Mouse (Mus musculus): ENCODE data around the gene Cyfip1. TPM values are rescaled to one million over a fixed set of nuclear protein-coding genes. Genes with fewer than 3 reads are reported as not detected.

Gene Cyfip1
- polyA plus RNA-seq, 1 experiment from 2014 or later, result 80.7 TPM

DNA sequence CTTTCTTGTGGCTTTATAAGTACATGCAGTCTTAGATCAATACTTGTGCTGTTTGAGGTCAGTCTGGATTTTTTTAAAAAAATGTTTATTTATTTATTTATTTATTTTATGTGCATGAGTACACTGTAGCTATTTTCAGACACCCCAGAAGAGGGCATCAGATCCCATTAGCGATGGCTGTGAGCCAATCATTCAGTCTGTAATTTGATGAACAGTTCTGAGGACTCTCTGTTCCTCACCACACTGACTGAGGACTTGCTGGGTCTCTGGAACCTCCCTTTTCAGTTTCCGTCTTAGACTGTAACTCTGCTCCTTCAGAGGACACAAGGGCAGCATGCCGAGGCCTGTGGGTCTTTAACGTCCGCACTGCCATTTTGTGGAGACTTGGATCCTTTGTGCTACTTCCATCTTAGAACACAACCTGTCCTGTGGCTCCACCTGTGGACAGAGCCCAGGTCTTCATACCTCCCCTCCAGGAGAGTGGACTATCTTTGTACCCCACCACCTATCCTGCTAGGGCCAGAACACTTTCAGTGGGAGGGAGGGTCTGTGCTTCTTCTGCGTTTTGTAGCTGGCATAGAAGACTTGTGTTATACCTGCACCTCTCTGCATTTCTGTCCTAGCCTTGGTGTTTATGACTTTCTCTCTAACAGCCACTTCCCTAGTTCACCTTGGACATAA, 28.9 kb downstream of the Cyfip1 start:
- Histone ChIP-seq H3K4me2 (replicated peaks; ENCODE audit: low read depth, low read length) (no peak overlapping the region), H3K9ac (ENCODE audit: low read depth, low read length) (no peak overlapping the region), H3K27me3 (ENCODE audit: control insufficient read depth, insufficient read depth, low read length) (no peaks in the 10 kb centered on the region), H3K4me3 (ENCODE audit: low read depth, low read length) (no peak overlapping the region), H3K27ac (ENCODE audit: low read depth, low read length) (no peak overlapping the region), H3K36me3 (ENCODE audit: control insufficient read depth, insufficient read depth, low read length) (no peaks in the 10 kb centered on the region), H3K4me1 (replicated peaks; ENCODE audit: control insufficient read depth, insufficient read depth, low read length) (no peaks in the 10 kb centered on the region), H3K9me3 (ENCODE audit: control insufficient read depth, low read length) (no peaks in the 10 kb centered on the region)
- DNase-seq (ENCODE audit: low spot score), result no peak
- peak; percentile 19; the same call in 1 of the 2 replicates for ATAC-seq (ENCODE audit: low FRiP score)
- 91% methylated on average over 6 of the region's 6 CpGs for WGBS

DNA sequence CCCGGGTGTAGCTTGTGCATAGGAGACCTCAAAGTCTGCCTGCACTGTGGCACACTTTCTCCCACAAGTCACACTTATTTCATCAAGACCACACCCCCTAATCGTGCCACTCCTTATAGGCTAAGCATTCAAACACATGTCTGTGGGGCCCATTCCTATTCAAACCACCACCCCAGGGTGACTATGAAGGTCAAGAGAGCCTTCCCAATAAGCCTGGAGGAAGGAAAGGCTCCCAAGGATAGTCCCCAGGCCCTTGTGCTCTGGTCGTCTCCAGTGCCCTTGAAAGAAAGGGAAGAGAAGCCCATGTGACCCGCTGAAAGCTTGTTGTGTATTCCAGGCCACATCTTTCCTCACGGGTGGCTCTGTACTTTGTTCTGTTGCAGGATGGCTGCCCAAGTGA, 29.9 kb downstream of the Cyfip1 start:
- H3K4me2 ChIP-seq (replicated peaks; ENCODE audit: low read depth, low read length), result no peak overlapping the region
- WGBS, result 79% methylated on average over 5 of the region's 5 CpGs
- ATAC-seq (ENCODE audit: low FRiP score), result no peak

DNA sequence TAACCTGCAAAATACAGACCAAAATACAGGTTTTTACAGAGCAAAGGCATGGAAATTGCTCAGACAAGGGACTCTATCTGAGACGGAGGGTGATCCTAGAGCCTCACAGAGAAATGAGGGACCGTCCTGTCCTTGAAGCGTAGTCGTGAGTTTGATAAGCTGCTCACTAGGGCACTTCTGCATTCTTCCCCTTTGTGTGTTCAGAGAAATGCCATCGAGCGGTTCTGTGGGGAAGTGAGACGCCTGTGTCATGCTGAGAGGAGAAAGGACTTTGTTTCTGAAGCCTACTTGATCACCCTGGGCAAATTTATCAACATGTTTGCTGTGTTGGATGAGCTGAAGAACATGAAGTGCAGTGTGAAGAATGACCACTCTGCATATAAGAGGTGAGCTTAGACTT, 33.2 kb downstream of the Cyfip1 start:
- H3K36me3 ChIP-seq (ENCODE audit: control insufficient read depth, insufficient read depth, low read length), result peaks cover 6% of the 10 kb centered on the region; the same call in 1 of the 2 replicates
- 88% methylated on average over 7 of the region's 7 CpGs for WGBS
- ATAC-seq (ENCODE audit: low FRiP score) (no peak), DNase-seq (ENCODE audit: low spot score) (no peak)
- no peak overlapping the region for H3K4me2 ChIP-seq (replicated peaks; ENCODE audit: low read depth, low read length)
- no peaks in the 10 kb centered on the region for H3K27me3 ChIP-seq (ENCODE audit: control insufficient read depth, insufficient read depth, low read length)
- H3K27ac ChIP-seq (ENCODE audit: low read depth, low read length), result no peak overlapping the region
- no peak overlapping the region for H3K4me3 ChIP-seq (ENCODE audit: low read depth, low read length)
- no peaks in the 10 kb centered on the region for H3K9me3 ChIP-seq (ENCODE audit: control insufficient read depth, low read length)
- no peak overlapping the region for H3K9ac ChIP-seq (ENCODE audit: low read depth, low read length)
- no peaks in the 10 kb centered on the region for H3K4me1 ChIP-seq (replicated peaks; ENCODE audit: control insufficient read depth, insufficient read depth, low read length)

More for the DNA sequence above, 29.9 kb downstream of the Cyfip1 start:
- Histone ChIP-seq H3K4me3 (ENCODE audit: low read depth, low read length) (no peak overlapping the region), H3K36me3 (ENCODE audit: control insufficient read depth, insufficient read depth, low read length) (no peaks in the 10 kb centered on the region), H3K9me3 (ENCODE audit: control insufficient read depth, low read length) (no peaks in the 10 kb centered on the region), H3K27ac (ENCODE audit: low read depth, low read length) (no peak overlapping the region), H3K4me1 (replicated peaks; ENCODE audit: control insufficient read depth, insufficient read depth, low read length) (no peaks in the 10 kb centered on the region), H3K9ac (ENCODE audit: low read depth, low read length) (no peak overlapping the region), H3K27me3 (ENCODE audit: control insufficient read depth, insufficient read depth, low read length) (no peaks in the 10 kb centered on the region)
- no peak for DNase-seq (ENCODE audit: low spot score)

- 93% methylated on average over 10 of the region's 10 CpGs for WGBS
- Histone ChIP-seq H3K9me3 (ENCODE audit: control insufficient read depth, low read length) (no peaks in the 10 kb centered on the region), H3K4me3 (ENCODE audit: low read depth, low read length) (no peak overlapping the region), H3K4me2 (replicated peaks; ENCODE audit: low read depth, low read length) (no peak overlapping the region), H3K27ac (ENCODE audit: low read depth, low read length) (no peak overlapping the region), H3K4me1 (replicated peaks; ENCODE audit: control insufficient read depth, insufficient read depth, low read length) (no peaks in the 10 kb centered on the region), H3K36me3 (ENCODE audit: control insufficient read depth, insufficient read depth, low read length) (peaks cover 6% of the 10 kb centered on the region; the same call in 1 of the 2 replicates), H3K9ac (ENCODE audit: low read depth, low read length) (no peak overlapping the region), H3K27me3 (ENCODE audit: control insufficient read depth, insufficient read depth, low read length) (no peaks in the 10 kb centered on the region)
- no peak for ATAC-seq (ENCODE audit: low FRiP score)
- no peak for DNase-seq (ENCODE audit: low spot score)
These were observed 36.2 kb downstream of the Cyfip1 start for GRCm38 (mm10) chr7:55877721-55878120.

- Histone ChIP-seq H3K9ac (ENCODE audit: low read depth, low read length) (no peak overlapping the region), H3K36me3 (ENCODE audit: control insufficient read depth, insufficient read depth, low read length) (peaks cover 6% of the 10 kb centered on the region; the same call in 1 of the 2 replicates), H3K4me3 (ENCODE audit: low read depth, low read length) (no peak overlapping the region), H3K9me3 (ENCODE audit: control insufficient read depth, low read length) (no peaks in the 10 kb centered on the region), H3K4me1 (replicated peaks; ENCODE audit: control insufficient read depth, insufficient read depth, low read length) (no peaks in the 10 kb centered on the region), H3K27me3 (ENCODE audit: control insufficient read depth, insufficient read depth, low read length) (no peaks in the 10 kb centered on the region), H3K4me2 (replicated peaks; ENCODE audit: low read depth, low read length) (no peak overlapping the region), H3K27ac (ENCODE audit: low read depth, low read length) (no peak overlapping the region)
- 91% methylated on average over 9 of the region's 9 CpGs for WGBS
- DNase-seq (ENCODE audit: low spot score), result no peak
- ATAC-seq (ENCODE audit: low FRiP score), result no peak
These were observed 39.3 kb downstream of the Cyfip1 start for GRCm38 (mm10) chr7:55880882-55881281.

DNA sequence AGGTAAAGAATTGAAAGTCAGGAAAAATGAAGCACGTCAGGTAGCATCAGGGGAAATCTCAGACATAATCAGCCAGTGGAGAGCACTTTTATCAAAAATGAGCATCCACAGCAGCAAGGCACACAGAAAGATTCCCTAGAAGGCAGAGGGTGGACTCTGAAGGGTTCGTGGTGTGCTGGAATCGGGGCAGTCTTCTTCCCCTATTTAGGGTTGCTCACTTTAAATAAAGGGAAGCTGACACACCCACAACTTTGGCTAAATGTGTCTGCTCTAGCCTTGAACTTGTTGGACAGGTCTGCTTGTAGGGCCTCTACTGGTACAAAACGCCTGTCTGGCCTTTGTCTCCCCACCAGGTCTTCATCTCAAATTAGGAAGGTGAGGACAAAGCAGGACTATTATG, 47.1 kb downstream of the Cyfip1 start:
- Histone ChIP-seq H3K36me3 (ENCODE audit: control insufficient read depth, insufficient read depth, low read length) (0 out of 2 replicates have a peak, but pooled peaks cover 3% of the 10 kb centered on the region), H3K9ac (ENCODE audit: low read depth, low read length) (no peak overlapping the region), H3K27me3 (ENCODE audit: control insufficient read depth, insufficient read depth, low read length) (no peaks in the 10 kb centered on the region), H3K9me3 (ENCODE audit: control insufficient read depth, low read length) (no peaks in the 10 kb centered on the region), H3K4me1 (replicated peaks; ENCODE audit: control insufficient read depth, insufficient read depth, low read length) (no peaks in the 10 kb centered on the region), H3K4me3 (ENCODE audit: low read depth, low read length) (no peak overlapping the region), H3K27ac (ENCODE audit: low read depth, low read length) (no peak overlapping the region), H3K4me2 (replicated peaks; ENCODE audit: low read depth, low read length) (no peak overlapping the region)
- DNase-seq (ENCODE audit: low spot score) (no peak), ATAC-seq (ENCODE audit: low FRiP score) (no peak)
- WGBS, result 91% methylated on average over 4 of the region's 4 CpGs

DNA sequence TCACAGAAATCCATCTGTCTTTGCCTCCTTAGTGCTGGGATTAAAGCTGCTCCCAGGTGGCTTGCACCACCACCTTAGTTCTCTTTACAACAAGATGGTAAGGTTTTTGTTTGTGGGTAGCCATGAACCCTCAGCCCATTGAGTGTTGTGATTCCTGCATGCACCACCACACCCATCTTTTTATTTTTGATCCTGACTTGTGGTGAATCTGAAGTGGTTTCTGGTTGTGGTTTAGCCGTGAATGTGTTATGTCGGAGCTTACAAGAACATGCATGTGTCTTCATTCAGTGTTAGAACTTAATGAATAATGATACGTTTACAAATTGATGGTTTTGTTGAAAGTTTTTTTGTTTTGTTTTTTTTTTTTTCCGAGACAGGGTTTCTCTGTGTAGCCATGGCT, 48.5 kb downstream of the Cyfip1 start:
- WGBS, result 92% methylated on average over 4 of the region's 4 CpGs
- no peaks in the 10 kb centered on the region for H3K27me3 ChIP-seq (ENCODE audit: control insufficient read depth, insufficient read depth, low read length)
- H3K4me3 ChIP-seq (ENCODE audit: low read depth, low read length), result no peak overlapping the region
- ATAC-seq (ENCODE audit: low FRiP score) (no peak), DNase-seq (ENCODE audit: low spot score) (no peak)
- no peak overlapping the region for H3K9ac ChIP-seq (ENCODE audit: low read depth, low read length)
- H3K36me3 ChIP-seq (ENCODE audit: control insufficient read depth, insufficient read depth, low read length), result 0 out of 2 replicates have a peak, but pooled peaks cover 3% of the 10 kb centered on the region
- H3K9me3 ChIP-seq (ENCODE audit: control insufficient read depth, low read length), result no peaks in the 10 kb centered on the region
- H3K4me1 ChIP-seq (replicated peaks; ENCODE audit: control insufficient read depth, insufficient read depth, low read length), result no peaks in the 10 kb centered on the region
- H3K4me2 ChIP-seq (replicated peaks; ENCODE audit: low read depth, low read length), result no peak overlapping the region
- H3K27ac ChIP-seq (ENCODE audit: low read depth, low read length), result no peak overlapping the region

DNA sequence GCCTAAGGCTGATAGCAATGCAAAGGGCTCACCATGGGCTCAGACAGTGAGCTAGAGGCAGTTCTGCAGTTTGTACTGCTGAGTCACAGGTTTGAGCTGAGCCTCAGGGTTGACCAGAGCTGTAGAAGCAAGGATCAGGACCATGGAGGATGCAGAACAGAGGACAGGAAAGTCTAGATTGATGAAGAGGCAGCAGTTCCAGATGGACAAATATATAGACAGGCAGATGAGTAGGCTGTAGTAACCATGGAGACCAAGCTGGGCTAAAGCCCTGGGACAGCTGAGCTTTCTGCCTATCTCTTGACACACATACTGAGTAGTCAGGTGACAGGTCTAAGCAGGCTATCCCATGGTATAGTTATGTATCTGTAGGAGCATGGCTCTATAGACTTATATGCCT, 49.2 kb downstream of the Cyfip1 start:
- 0 out of 2 replicates have a peak, but pooled peaks cover 3% of the 10 kb centered on the region for H3K36me3 ChIP-seq (ENCODE audit: control insufficient read depth, insufficient read depth, low read length)
- H3K9ac ChIP-seq (ENCODE audit: low read depth, low read length), result no peak overlapping the region
- H3K9me3 ChIP-seq (ENCODE audit: control insufficient read depth, low read length), result no peaks in the 10 kb centered on the region
- no peak overlapping the region for H3K27ac ChIP-seq (ENCODE audit: low read depth, low read length)
- H3K4me1 ChIP-seq (replicated peaks; ENCODE audit: control insufficient read depth, insufficient read depth, low read length), result no peaks in the 10 kb centered on the region
- no peak overlapping the region for H3K4me2 ChIP-seq (replicated peaks; ENCODE audit: low read depth, low read length)
- H3K27me3 ChIP-seq (ENCODE audit: control insufficient read depth, insufficient read depth, low read length), result no peaks in the 10 kb centered on the region
- no peak overlapping the region for H3K4me3 ChIP-seq (ENCODE audit: low read depth, low read length)
- ATAC-seq (ENCODE audit: low FRiP score), result no peak
- no peak for DNase-seq (ENCODE audit: low spot score)

GRCm38 (mm10) chr7:55891797-55892196, 50.3 kb downstream of the Cyfip1 start:
- Histone ChIP-seq H3K27ac (ENCODE audit: low read depth, low read length) (no peak overlapping the region), H3K9ac (ENCODE audit: low read depth, low read length) (no peak overlapping the region), H3K4me2 (replicated peaks; ENCODE audit: low read depth, low read length) (no peak overlapping the region), H3K27me3 (ENCODE audit: control insufficient read depth, insufficient read depth, low read length) (no peaks in the 10 kb centered on the region), H3K4me3 (ENCODE audit: low read depth, low read length) (no peak overlapping the region), H3K36me3 (ENCODE audit: control insufficient read depth, insufficient read depth, low read length) (0 out of 2 replicates have a peak, but pooled peaks cover 5% of the 10 kb centered on the region), H3K4me1 (replicated peaks; ENCODE audit: control insufficient read depth, insufficient read depth, low read length) (no peaks in the 10 kb centered on the region), H3K9me3 (ENCODE audit: control insufficient read depth, low read length) (no peaks in the 10 kb centered on the region)
- no peak for DNase-seq (ENCODE audit: low spot score)
- WGBS, result 84% methylated on average over 11 of the region's 11 CpGs
- ATAC-seq (ENCODE audit: low FRiP score), result no peak
